Mouse (Mus musculus) heart, embryonic 16.5 days (tissue): ENCODE results near the gene Eno2. TPM values are rescaled to one million over a fixed set of nuclear protein-coding genes. Genes with fewer than 3 reads are reported as not detected.

Source experiments
- ATAC-seq: fragments of 200-750 bp; cut with Nextera tagmentation; replicated peaks from 2 replicates; pipeline ENCODE4 v1.8.0; 2017; ENCODE audit warnings: moderate number of reproducible peaks; ENCODE audit not compliant: insufficient read depth, low FRiP score; ENCODE audit errors: extremely low read depth
- H3K27ac ChIP-seq: fragments of 300-500 bp; sonication (generic); 2 replicates; pipeline ENCODE4 v1.5.1; 2014; ENCODE audit warnings: mild to moderate bottlenecking, low read length, control low read depth, moderate library complexity
- H3K27me3 ChIP-seq: fragments of 300-500 bp; sonication (generic); 2 replicates; pipeline ENCODE4 v1.6.1; 2014; ENCODE audit warnings: low read length, mixed read lengths; ENCODE audit not compliant: control insufficient read depth, insufficient read depth
- H3K36me3 ChIP-seq: fragments of 300-500 bp; sonication (generic); 2 replicates; pipeline ENCODE4 v1.6.1; 2014; ENCODE audit not compliant: control insufficient read depth, insufficient read depth
- H3K4me1 ChIP-seq: fragments of 300-500 bp; sonication (generic); 2 replicates; pipeline ENCODE4 v1.6.1; 2014; ENCODE audit warnings: low read length, mixed read lengths; ENCODE audit not compliant: control insufficient read depth, insufficient read depth
- H3K4me2 ChIP-seq: fragments of 300-500 bp; sonication (generic); 2 replicates; pipeline ENCODE4 v1.6.1; 2014; ENCODE audit warnings: low read depth, mild to moderate bottlenecking, control low read depth, low read length
- H3K4me3 ChIP-seq: fragments of 300-500 bp; sonication (generic); 2 replicates; pipeline ENCODE4 v1.5.1; 2014; ENCODE audit warnings: mild to moderate bottlenecking, control low read depth, low read length
- H3K9ac ChIP-seq: fragments of 300-500 bp; sonication (generic); 2 replicates; pipeline ENCODE4 v1.6.1; 2014; ENCODE audit warnings: low read length, control low read depth
- H3K9me3 ChIP-seq: fragments of 300-500 bp; sonication (generic); replicated peaks from 2 replicates; pipeline ENCODE4 v1.6.1; 2016; ENCODE audit warnings: low read length; ENCODE audit not compliant: control insufficient read depth
- whole genome bisulfite sequencing: fragments of 180-500 bp; shearing (Covaris S2); extraction: QIAGEN DNeasy Blood & Tissue Kit; methylation state at CpG from one replicate; pipeline ENCODE4 v1.1.7; 2014; 5-methylcytosine and 5-hydroxymethylcytosine counted together
- polyA plus RNA-seq: library from polyadenylated mRNA; unstranded; fragments of >200 nt; fragmentation: Nextera tagmentation; extraction: Ambion mirVana; gene quantifications from 2 replicates; pipeline ENCODE4 v1.2.1, GENCODE M21; 2015

Gene Eno2
- polyA plus RNA-seq, 1 experiment from 2014 or later, result 3.7 TPM

- H3K9me3 ChIP-seq, result no peaks in the 10 kb centered on the region
- H3K4me3 ChIP-seq, result no peak overlapping the region
- H3K9ac ChIP-seq, result no peak overlapping the region
- no peak overlapping the region for H3K27ac ChIP-seq
- no peaks in the 10 kb centered on the region for H3K4me1 ChIP-seq
- WGBS, result 84% methylated on average over 10 of the region's 10 CpGs
- no peaks in the 10 kb centered on the region for H3K36me3 ChIP-seq
- H3K27me3 ChIP-seq, result no peaks in the 10 kb centered on the region
- no peak overlapping the region for H3K4me2 ChIP-seq
- ATAC-seq, result no peak
These were observed 40.9 kb downstream of the Eno2 start for GRCm38 (mm10) chr6:124728621-124729020.

- Histone ChIP-seq H3K9ac (no peak overlapping the region), H3K4me1 (peaks cover 2% of the 10 kb centered on the region; the same call in 1 of the 2 replicates), H3K27ac (no peak overlapping the region), H3K27me3 (no peaks in the 10 kb centered on the region), H3K4me2 (no peak overlapping the region), H3K4me3 (no peak overlapping the region), H3K36me3 (no peaks in the 10 kb centered on the region), H3K9me3 (no peaks in the 10 kb centered on the region)
- 88% methylated on average over 10 of the region's 10 CpGs for WGBS
- no peak for ATAC-seq
These were observed 45.0 kb downstream of the Eno2 start for GRCm38 (mm10) chr6:124724472-124724871.

- no peak overlapping the region for H3K4me3 ChIP-seq
- 67% methylated on average over 8 of the region's 8 CpGs for WGBS
- no peaks in the 10 kb centered on the region for H3K27me3 ChIP-seq
- H3K4me2 ChIP-seq, result no peak overlapping the region
- no peak overlapping the region for H3K9ac ChIP-seq
- no peak for ATAC-seq
- no peaks in the 10 kb centered on the region for H3K9me3 ChIP-seq
- peaks cover 2% of the 10 kb centered on the region; the same call in 1 of the 2 replicates for H3K4me1 ChIP-seq
- no peak overlapping the region for H3K27ac ChIP-seq
- no peaks in the 10 kb centered on the region for H3K36me3 ChIP-seq
These were observed 45.9 kb downstream of the Eno2 start for GRCm38 (mm10) chr6:124723541-124723940.

- ATAC-seq, result no peak
- no peak overlapping the region for H3K9ac ChIP-seq
- H3K36me3 ChIP-seq, result no peaks in the 10 kb centered on the region
- no peak overlapping the region for H3K27ac ChIP-seq
- WGBS, result 57% methylated on average over 6 of the region's 6 CpGs
- H3K4me1 ChIP-seq, result peaks cover 2% of the 10 kb centered on the region; the same call in 1 of the 2 replicates
- no peaks in the 10 kb centered on the region for H3K9me3 ChIP-seq
- no peaks in the 10 kb centered on the region for H3K27me3 ChIP-seq
- H3K4me3 ChIP-seq, result no peak overlapping the region
- H3K4me2 ChIP-seq, result no peak overlapping the region
These were observed 46.5 kb downstream of the Eno2 start for GRCm38 (mm10) chr6:124722876-124723473.

GRCm38 (mm10) chr6:124720904-124721303, 48.6 kb downstream of the Eno2 start:
- Histone ChIP-seq H3K36me3 (peaks cover 15% of the 10 kb centered on the region), H3K27ac (peak overlapping the region; percentile 38; the same call in 1 of the 2 replicates), H3K4me1 (peaks cover 2% of the 10 kb centered on the region; the same call in 1 of the 2 replicates), H3K4me3 (no peak overlapping the region), H3K9me3 (no peaks in the 10 kb centered on the region), H3K4me2 (peak overlapping the region; percentile 5; the same call in 1 of the 2 replicates), H3K9ac (peak overlapping the region; percentile 14; the same call in 1 of the 2 replicates), H3K27me3 (no peaks in the 10 kb centered on the region)
- ATAC-seq, result no peak
- WGBS, result 62% methylated on average over 11 of the region's 11 CpGs

GRCm38 (mm10) chr6:124719354-124719978, 50.0 kb downstream of the Eno2 start:
- peak overlapping the region; percentile 27; the same call in 1 of the 2 replicates for H3K4me3 ChIP-seq

GRCm38 (mm10) chr6:124718703-124719102, 50.8 kb downstream of the Eno2 start:
- peak overlapping the region; percentile 10; the same call in 1 of the 2 replicates for H3K4me2 ChIP-seq
- no peaks in the 10 kb centered on the region for H3K27me3 ChIP-seq
- ATAC-seq, result no peak
- H3K9ac ChIP-seq, result peak overlapping the region; percentile 41
- H3K27ac ChIP-seq, result peak overlapping the region; percentile 32; the same call in 1 of the 2 replicates
- WGBS, result 75% methylated on average over 14 of the region's 16 CpGs
- no peaks in the 10 kb centered on the region for H3K9me3 ChIP-seq
- H3K36me3 ChIP-seq, result peaks cover 30% of the 10 kb centered on the region
- H3K4me3 ChIP-seq, result peak overlapping the region; percentile 27; the same call in 1 of the 2 replicates
- peaks cover 6% of the 10 kb centered on the region for H3K4me1 ChIP-seq

More at GRCm38 (mm10) chr6:124719354-124719978, 50.0 kb downstream of the Eno2 start:
- Histone ChIP-seq H3K4me2 (peak overlapping the region; percentile 10; the same call in 1 of the 2 replicates), H3K4me1 (peaks cover 2% of the 10 kb centered on the region; the same call in 1 of the 2 replicates), H3K27ac (peak overlapping the region; percentile 32; the same call in 1 of the 2 replicates), H3K36me3 (peaks cover 29% of the 10 kb centered on the region), H3K9me3 (no peaks in the 10 kb centered on the region), H3K9ac (peak overlapping the region; percentile 41), H3K27me3 (no peaks in the 10 kb centered on the region)
- no peak for ATAC-seq
- 49% methylated on average over 7 of the region's 7 CpGs for WGBS

- Histone ChIP-seq H3K4me1 (peaks cover 14% of the 10 kb centered on the region), H3K9ac (no peak overlapping the region), H3K9me3 (no peaks in the 10 kb centered on the region), H3K4me3 (no peak overlapping the region), H3K27me3 (no peaks in the 10 kb centered on the region), H3K4me2 (peak overlapping the region; percentile 14; the same call in 1 of the 2 replicates), H3K36me3 (peaks cover 30% of the 10 kb centered on the region), H3K27ac (no peak overlapping the region)
- WGBS, result 67% methylated on average over 13 of the region's 13 CpGs
- no peak for ATAC-seq
These were observed 51.5 kb downstream of the Eno2 start for GRCm38 (mm10) chr6:124717968-124718367.
